Mouse (Mus musculus): Measurements from ENCODE around the gene Idh1.

The Idh1 gene

GRCm38 (mm10) chr1:65176171-65176570 lies 10.1 kb downstream of the Idh1 start:
- no peak for DNase-seq

GRCm38 (mm10) chr1:65173716-65174115 lies 12.6 kb downstream of the Idh1 start:
- DNase-seq, result no peak

- DNase-seq, result no peak
Measured at GRCm38 (mm10) chr1:65171579-65171978, 14.7 kb downstream of the Idh1 start.

GRCm38 (mm10) chr1:65169947-65170346 lies 16.4 kb downstream of the Idh1 start:
- DNase-seq, result no peak

- DNase-seq, result no peak
Measured at GRCm38 (mm10) chr1:65169536-65169935, 16.8 kb downstream of the Idh1 start.

GRCm38 (mm10) chr1:65167496-65167895 lies 18.8 kb downstream of the Idh1 start:
- DNase-seq, result no peak

GRCm38 (mm10) chr1:65162210-65162609 lies 24.1 kb downstream of the Idh1 start:
- DNase-seq, result no peak

GRCm38 (mm10) chr1:65156111-65156510 lies 30.2 kb downstream of the Idh1 start:
- DNase-seq, result no peak

GRCm38 (mm10) chr1:65154814-65155213 lies 31.5 kb downstream of the Idh1 start:
- no peak for DNase-seq

GRCm38 (mm10) chr1:65147971-65148370 lies 38.3 kb downstream of the Idh1 start:
- DNase-seq, result no peak

GRCm38 (mm10) chr1:65147326-65147725 lies 39.0 kb downstream of the Idh1 start:
- DNase-seq, result no peak

- DNase-seq, result no peak
Measured at GRCm38 (mm10) chr1:65146601-65147000, 39.7 kb downstream of the Idh1 start.

- DNase-seq, result no peak
Measured at GRCm38 (mm10) chr1:65144783-65145182, 41.5 kb downstream of the Idh1 start.

GRCm38 (mm10) chr1:65137560-65137959 lies 48.7 kb downstream of the Idh1 start:
- DNase-seq, result no peak

GRCm38 (mm10) chr1:65132833-65133232 lies 53.5 kb downstream of the Idh1 start:
- DNase-seq, result no peak

- DNase-seq, result no peak
Measured at GRCm38 (mm10) chr1:65131671-65132070, 54.6 kb downstream of the Idh1 start.

GRCm38 (mm10) chr1:65130226-65130625 lies 56.1 kb downstream of the Idh1 start:
- DNase-seq, result no peak

- no peak for DNase-seq
Measured at GRCm38 (mm10) chr1:65129634-65130180, 56.6 kb downstream of the Idh1 start.

GRCm38 (mm10) chr1:65122574-65123372 lies 63.5 kb downstream of the Idh1 start, which contains the start of gene D630023F18Rik:
D630023F18Rik (minus strand) TSS chr1:65123214.
- DNase-seq, result no peak

GRCm38 (mm10) chr1:65119438-65119837 lies 66.9 kb downstream of the Idh1 start, which contains the start of gene Gm28845:
Gm28845 (minus strand) TSS chr1:65119558.
- DNase-seq, result no peak

GRCm38 (mm10) chr1:65118150-65118913 lies 68.0 kb downstream of the Idh1 start:
- no peak for DNase-seq

- no peak for DNase-seq
Measured at GRCm38 (mm10) chr1:65113536-65114172, 72.6 kb downstream of the Idh1 start.

- no peak for DNase-seq
Measured at GRCm38 (mm10) chr1:65112807-65113196, 73.5 kb downstream of the Idh1 start.

Measured in B cell, adult 2 months (primary cell).